Mouse (Mus musculus) right cerebral cortex, adult 18-20 months (tissue): ENCODE measurements at regions not wholly inside any gene's neighbourhood (a gene's known extent, or its start where the extent isn't known, plus 50 kb on each side); places are given as distances from the start of the nearest gene placed in this dataset.

Experiments used
- DNase-seq: peaks from one replicate; pipeline ENCODE4 v3.0.0; 2022; ENCODE audit warnings: mixed read lengths

GRCm38 (mm10) chr12:107326101-107326500 is 162.3 kb upstream of the 3110018I06Rik start:
- no peak for DNase-seq

DNA sequence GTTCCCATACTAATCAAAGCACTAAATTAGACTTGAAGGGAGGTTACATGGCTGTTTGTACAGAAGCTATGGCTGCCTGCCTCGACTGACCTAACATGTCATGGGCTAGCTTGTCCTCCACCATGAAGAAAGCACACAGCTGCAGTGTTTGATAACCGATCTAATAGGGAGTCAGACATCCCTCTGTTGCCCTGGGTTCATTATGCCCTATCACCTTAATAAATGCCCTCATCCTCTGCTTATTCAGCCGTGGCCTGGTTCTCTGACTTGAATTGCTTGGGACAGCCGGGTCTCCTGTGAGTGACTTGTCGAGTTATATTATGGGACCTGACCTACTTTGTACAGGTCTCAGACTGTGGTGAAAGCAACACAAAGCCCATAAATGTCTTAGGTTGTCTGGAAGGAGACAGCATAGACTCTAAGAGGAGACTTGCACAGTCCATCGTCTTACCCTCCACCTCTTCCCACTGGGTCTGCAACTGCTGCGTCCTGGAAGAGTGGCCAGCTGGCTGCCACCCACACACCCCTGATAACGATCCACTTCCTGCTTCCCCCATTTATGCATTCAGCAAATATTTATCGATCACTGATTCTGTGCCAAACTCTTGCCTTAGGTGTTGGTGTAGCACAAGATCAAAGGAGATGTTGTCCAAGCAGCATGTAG is 161.2 kb upstream of the 3110018I06Rik start:
- DNase-seq: no peak

DNA sequence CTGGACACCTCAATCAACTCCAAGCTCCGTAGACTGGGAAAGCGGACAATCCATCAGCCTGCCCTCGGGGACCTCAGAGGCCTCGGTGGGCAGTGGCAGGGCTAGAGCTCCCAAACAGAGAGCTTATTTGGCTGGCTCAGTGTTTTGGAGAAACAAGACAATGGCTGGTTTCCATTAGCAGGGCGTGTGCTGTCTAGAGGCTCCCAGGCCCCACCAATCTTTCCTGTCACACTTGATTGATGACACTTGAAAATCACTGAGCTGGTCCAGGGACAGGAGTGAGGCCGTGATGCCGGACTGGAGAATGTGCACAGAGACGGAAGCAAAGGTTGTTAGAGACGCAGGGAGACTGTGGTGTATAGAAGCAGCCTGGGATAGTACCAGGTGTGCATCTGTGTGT is 159.4 kb upstream of the 3110018I06Rik start:
- no peak for DNase-seq

GRCm38 (mm10) chr12:107334366-107334765 is 154.1 kb upstream of the 3110018I06Rik start:
- DNase-seq: no peak

GRCm38 (mm10) chr12:107335106-107335505 is 153.3 kb upstream of the 3110018I06Rik start:
- DNase-seq: peak; percentile 5

- DNase-seq: no peak
These were observed 149.7 kb upstream of the 3110018I06Rik start for GRCm38 (mm10) chr12:107338758-107339157.

- DNase-seq: no peak
These were observed 132.2 kb upstream of the 3110018I06Rik start for GRCm38 (mm10) chr12:107356211-107356610.

GRCm38 (mm10) chr12:107356974-107357373 is 131.5 kb upstream of the 3110018I06Rik start:
- no peak for DNase-seq

DNA sequence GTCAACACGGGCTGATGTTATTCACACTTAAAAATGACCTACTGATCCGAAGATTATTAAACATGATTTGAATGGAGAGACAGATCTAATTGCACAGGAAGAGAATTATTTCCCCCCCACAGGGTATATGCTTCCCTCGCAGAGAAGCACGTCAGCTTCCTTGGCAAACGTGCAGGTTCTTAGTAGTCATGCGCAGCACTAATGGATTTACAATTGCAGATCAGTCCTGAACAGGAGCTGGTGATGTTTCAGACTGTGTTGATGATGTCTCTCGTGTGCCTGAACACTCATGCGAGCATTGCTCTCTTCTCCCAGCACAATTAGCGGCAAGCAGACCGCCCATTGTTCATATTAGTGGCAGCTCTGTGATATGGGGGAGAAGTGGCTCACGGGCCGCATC is 127.9 kb upstream of the 3110018I06Rik start:
- DNase-seq: no peak

- DNase-seq: no peak
These were observed 126.8 kb upstream of the 3110018I06Rik start for GRCm38 (mm10) chr12:107361606-107362005.

- DNase-seq: no peak
These were observed 126.3 kb upstream of the 3110018I06Rik start for GRCm38 (mm10) chr12:107362120-107362519.

GRCm38 (mm10) chr12:107372254-107372653 is 116.2 kb upstream of the 3110018I06Rik start:
- DNase-seq: no peak

DNA sequence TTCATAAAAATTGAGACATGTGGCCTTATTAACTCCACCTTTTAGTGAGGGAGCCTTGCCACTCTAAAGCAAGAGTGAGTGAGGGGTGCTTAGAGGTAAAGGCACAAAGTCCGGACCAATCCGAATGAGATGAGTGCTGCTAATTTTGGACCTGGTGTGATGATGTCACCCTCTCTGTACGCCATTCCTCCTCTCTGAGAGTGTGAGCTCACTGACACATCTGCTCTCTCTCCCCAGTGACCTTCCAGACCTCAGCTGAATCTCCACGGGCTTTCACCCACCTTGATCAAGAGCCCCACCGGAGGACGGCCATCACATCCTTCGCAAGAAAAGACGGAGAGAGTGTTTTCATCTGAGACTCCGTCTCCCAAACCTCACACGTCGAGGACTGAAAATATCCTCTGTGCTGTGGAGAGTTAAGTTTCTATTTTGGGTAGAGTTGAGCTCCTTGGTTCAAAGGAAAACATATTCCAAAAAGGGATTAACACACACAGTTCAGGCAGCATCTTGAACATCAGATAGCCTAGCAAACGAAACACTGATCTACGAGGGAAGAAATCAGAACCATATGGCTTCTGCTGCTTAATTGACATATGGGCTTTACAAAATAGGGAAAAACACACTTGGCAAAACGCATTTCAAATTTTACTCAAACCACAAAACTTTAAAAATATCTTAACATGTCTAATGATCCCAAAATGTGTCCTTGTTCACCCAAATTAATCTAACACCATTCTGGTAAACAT is 96.2 kb upstream of the 3110018I06Rik start:
- DNase-seq: no peak

GRCm38 (mm10) chr12:107394467-107394866 is 94.0 kb upstream of the 3110018I06Rik start:
- DNase-seq: no peak

DNA sequence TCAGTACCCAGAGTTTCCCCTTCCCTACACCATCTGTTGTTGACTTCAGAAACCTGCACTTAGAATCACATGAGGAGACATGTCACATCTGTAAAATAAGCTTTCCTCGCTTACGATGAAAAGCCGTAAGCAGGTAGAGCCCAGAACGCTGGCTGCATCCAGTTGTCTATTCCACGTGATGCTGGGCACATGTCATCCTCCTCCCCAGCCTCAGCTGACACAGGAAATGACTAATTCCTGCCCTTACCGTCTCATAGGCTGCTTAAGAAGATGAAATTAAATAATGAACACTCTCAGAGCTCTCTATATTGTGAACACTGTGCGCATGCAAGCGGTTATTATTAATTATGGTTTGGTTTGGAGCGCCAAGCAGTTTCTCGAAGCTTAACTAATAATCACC is 83.6 kb upstream of the 3110018I06Rik start:
- no peak for DNase-seq

GRCm38 (mm10) chr12:107423923-107424322 is 64.5 kb upstream of the 3110018I06Rik start:
- DNase-seq: no peak

DNA sequence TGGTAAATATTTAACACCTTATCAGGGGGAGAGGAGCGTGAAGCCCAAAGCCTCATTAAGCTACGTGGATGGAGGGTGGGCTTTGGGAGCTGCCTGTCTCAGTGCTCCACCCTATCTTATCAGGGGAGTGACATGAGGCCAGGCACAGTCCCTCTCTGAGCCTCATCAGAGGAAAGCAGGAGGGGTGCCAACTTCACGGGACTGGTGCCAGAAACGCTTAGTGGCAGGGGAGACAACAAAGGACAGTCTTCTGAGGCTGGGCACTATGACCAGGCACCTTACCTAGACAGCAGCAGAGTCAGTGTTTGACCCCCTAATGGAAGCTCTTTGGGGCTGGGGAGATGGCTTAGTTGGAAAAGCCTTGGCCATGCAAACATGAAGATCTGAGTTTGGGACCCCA is 49.9 kb upstream of the 3110018I06Rik start:
- no peak for DNase-seq
